Mouse (Mus musculus) liver, embryonic 14.5 days (tissue): Measurements from ENCODE around the gene Gmfb. TPM values are rescaled to one million over a fixed set of nuclear protein-coding genes. Genes with fewer than 3 reads are reported as not detected.

Experiments used
- ATAC-seq: fragments of 200-750 bp; cut with Nextera tagmentation; 2 replicates; pipeline ENCODE4 v1.8.0; 2017; ENCODE audit warnings: moderate number of reproducible peaks, mild to moderate bottlenecking, moderate library complexity; ENCODE audit not compliant: insufficient read depth
- DNase-seq, 3 experiments: peaks; one replicate each; pipeline ENCODE4 v3.0.0-alpha.2; 2012 to 2013; ENCODE audit warnings: low read depth in 3 of 3, low spot score in 3 of 3
- H3K27ac ChIP-seq: fragments of 300-500 bp; sonication (generic); 2 replicates; pipeline ENCODE4 v1.5.1; 2014; ENCODE audit warnings: moderate library complexity, mild to moderate bottlenecking, control low read depth, inconsistent platforms
- H3K27me3 ChIP-seq: fragments of 300-500 bp; sonication (generic); 2 replicates; pipeline ENCODE4 v1.6.1; 2014; ENCODE audit warnings: mild to moderate bottlenecking, low read length, moderate library complexity; ENCODE audit not compliant: control insufficient read depth, insufficient read depth
- H3K36me3 ChIP-seq: fragments of 300-500 bp; sonication (generic); replicated peaks from 2 replicates; pipeline ENCODE4 v1.6.1; 2014; ENCODE audit warnings: low read depth; ENCODE audit not compliant: control insufficient read depth, insufficient read depth
- H3K4me1 ChIP-seq, 2 experiments: fragments of 200-500 bp in 1 of 2; fragments of 300-500 bp in 1 of 2; sonication (generic) in 1 of 2; replicated peaks; 2 replicates each; pipeline ENCODE4 v1.6.1; 2012 to 2014; ENCODE audit warnings: antibody characterized with exemption in 1 of 2, inconsistent platforms in 1 of 2, low read length in 1 of 2; ENCODE audit not compliant: control insufficient read depth in 2 of 2, insufficient read depth in 2 of 2
- H3K4me2 ChIP-seq: fragments of 300-500 bp; sonication (generic); 2 replicates; pipeline ENCODE4 v1.6.1; 2014; ENCODE audit warnings: low read depth, mild to moderate bottlenecking, control low read depth, moderate library complexity
- H3K4me3 ChIP-seq, 2 experiments: fragments of 200-500 bp in 1 of 2; fragments of 300-500 bp in 1 of 2; sonication (generic) in 1 of 2; 2 replicates each; pipeline ENCODE4 v1.5.1; 2012 to 2014; ENCODE audit warnings: low read depth in 2 of 2, low read length in 2 of 2, mild to moderate bottlenecking in 2 of 2, control low read depth in 1 of 2, inconsistent platforms in 1 of 2, moderate library complexity in 1 of 2; ENCODE audit not compliant: insufficient read depth in 1 of 2
- H3K9ac ChIP-seq: fragments of 300-500 bp; sonication (generic); replicated peaks from 2 replicates; pipeline ENCODE4 v1.6.1; 2014; ENCODE audit warnings: mild to moderate bottlenecking, control low read depth, moderate library complexity
- H3K9me3 ChIP-seq: fragments of 300-500 bp; sonication (generic); 2 replicates; pipeline ENCODE4 v1.6.1; 2016; ENCODE audit warnings: low read length, mixed read lengths; ENCODE audit not compliant: control insufficient read depth
- CTCF ChIP-seq: IDR thresholded peaks from 2 replicates; pipeline ENCODE4 v1.5.1; 2016; ENCODE audit warnings: antibody characterized with exemption, low read depth, control low read depth
- EP300 ChIP-seq: IDR thresholded peaks from 2 replicates; pipeline ENCODE4 v1.6.1; 2016; ENCODE audit warnings: antibody characterized with exemption, low read depth
- WGBS: fragments of 180-500 bp; shearing (Covaris S2); extraction: QIAGEN DNeasy Blood & Tissue Kit; methylation state at CpG from one replicate; pipeline ENCODE4 v1.1.7; 2014; ENCODE audit not compliant: insufficient replicate concordance; 5-methylcytosine and 5-hydroxymethylcytosine counted together
- polyA plus RNA-seq, 2 experiments: library from polyadenylated mRNA; depleted of rRNA in 1 of 2; stranded (reverse) in 1 of 2; unstranded in 1 of 2; fragments of >200 nt; fragmentation: Nextera tagmentation in 1 of 2; extraction: Ambion mirVana in 1 of 2; gene quantifications; 2 replicates each; pipeline versions ENCODE4 v1.2.1 to v1.2.3; 2012 to 2014

Gmfb gene
- polyA plus RNA-seq, 2 experiments = 13.8 to 34.5 TPM

- Histone ChIP-seq H3K9me3 (no peaks in the 10 kb centered on the region), H3K4me2 (no peak overlapping the region), H3K4me1 (peaks cover 6 to 7% of the 10 kb centered on the region in 2 experiments), H3K9ac (no peak overlapping the region), H3K27ac (no peak overlapping the region), H3K4me3 (no peak overlapping the region), H3K36me3 (no peaks in the 10 kb centered on the region), H3K27me3 (no peaks in the 10 kb centered on the region)
- WGBS = 61% methylated on average over 1 of the region's 1 CpGs
- DNase-seq (no peak), ATAC-seq (no peak)
- no peak for TF ChIP-seq CTCF
- no peak for TF ChIP-seq EP300
Observed at GRCm38 (mm10) chr14:46803791-46804190, 18.3 kb downstream of the Gmfb start.

- H3K9ac ChIP-seq = no peak overlapping the region
- ATAC-seq (no peak), DNase-seq (no peak)
Observed at GRCm38 (mm10) chr14:46803259-46803658, 18.8 kb downstream of the Gmfb start.

GRCm38 (mm10) chr14:46800684-46801345, 21.2 kb downstream of the Gmfb start:
- H3K9me3 ChIP-seq = no peaks in the 10 kb centered on the region
- WGBS = 71% methylated on average over 3 of the region's 3 CpGs
- TF ChIP-seq CTCF (no peak), EP300 (no peak)
- no peak overlapping the region for H3K4me2 ChIP-seq
- no peak overlapping the region for H3K27ac ChIP-seq
- no peak overlapping the region for H3K4me3 ChIP-seq
- no peaks in the 10 kb centered on the region for H3K36me3 ChIP-seq
- peaks cover 6 to 7% of the 10 kb centered on the region in 2 experiments for H3K4me1 ChIP-seq
- H3K9ac ChIP-seq = no peak overlapping the region
- DNase-seq (no peak), ATAC-seq (no peak)
- no peaks in the 10 kb centered on the region for H3K27me3 ChIP-seq

More at GRCm38 (mm10) chr14:46803259-46803658, 18.8 kb downstream of the Gmfb start:
- Histone ChIP-seq H3K27me3 (no peaks in the 10 kb centered on the region), H3K4me1 (peaks cover 6 to 7% of the 10 kb centered on the region in 2 experiments), H3K4me3 (no peak overlapping the region), H3K9me3 (no peaks in the 10 kb centered on the region), H3K36me3 (no peaks in the 10 kb centered on the region), H3K27ac (no peak overlapping the region), H3K4me2 (no peak overlapping the region)
- 77% methylated on average over 4 of the region's 4 CpGs for WGBS
- TF ChIP-seq EP300 = no peak
- no peak for TF ChIP-seq CTCF

DNA sequence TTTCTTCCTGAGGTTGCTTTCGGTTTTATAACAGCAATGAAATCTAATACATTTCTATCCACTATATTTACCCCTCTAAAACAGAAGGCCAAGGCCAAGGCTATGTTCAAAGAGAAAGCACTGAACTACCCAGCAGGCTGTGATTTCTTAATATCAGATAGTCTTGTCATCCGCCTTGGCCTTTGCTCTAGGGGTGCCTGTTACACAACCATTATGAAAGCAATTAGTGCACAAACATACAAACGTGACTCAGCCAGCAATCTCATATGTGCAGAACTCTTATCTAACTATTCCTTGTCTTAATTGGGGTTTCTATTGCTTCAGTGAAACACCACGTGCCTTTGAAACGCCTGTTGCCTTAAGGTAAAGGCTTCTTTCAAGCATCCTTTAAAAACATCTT, 27.9 kb downstream of the Gmfb start:
- TF ChIP-seq CTCF (no peak), EP300 (no peak)
- peaks cover 10% of the 10 kb centered on the region in 2 experiments for H3K4me1 ChIP-seq
- no peak overlapping the region for H3K4me3 ChIP-seq
- no peaks in the 10 kb centered on the region for H3K9me3 ChIP-seq
- H3K27ac ChIP-seq = no peak overlapping the region
- no peaks in the 10 kb centered on the region for H3K27me3 ChIP-seq
- no peak for DNase-seq
- H3K9ac ChIP-seq = no peak overlapping the region
- 54% methylated on average over 5 of the region's 5 CpGs for WGBS
- ATAC-seq = no peak
- no peaks in the 10 kb centered on the region for H3K36me3 ChIP-seq
- no peak overlapping the region for H3K4me2 ChIP-seq

DNA sequence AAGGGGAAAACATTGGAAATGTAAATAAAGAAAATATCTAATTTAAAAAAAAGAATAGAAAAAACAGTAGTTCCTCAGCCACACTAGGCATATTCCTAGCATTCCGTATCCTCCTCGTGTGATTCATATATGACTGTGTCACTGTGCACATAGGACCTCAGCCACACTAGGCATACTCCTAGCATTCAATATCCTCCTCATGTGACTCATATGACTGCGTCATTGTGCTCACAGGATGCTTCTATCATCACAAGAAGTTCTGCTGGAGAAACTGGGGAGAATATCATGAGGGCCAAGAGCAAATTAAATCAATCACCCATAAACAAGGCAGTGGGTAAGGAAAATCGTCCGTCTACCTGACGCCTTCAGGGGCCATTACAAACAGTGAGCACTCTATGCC, 31.3 kb downstream of the Gmfb start:
- Histone ChIP-seq H3K27me3 (no peaks in the 10 kb centered on the region), H3K9ac (no peak overlapping the region), H3K4me3 (no peak overlapping the region), H3K4me2 (no peak overlapping the region), H3K4me1 (peaks cover 19 to 25% of the 10 kb centered on the region in 2 experiments), H3K36me3 (no peaks in the 10 kb centered on the region), H3K9me3 (no peaks in the 10 kb centered on the region), H3K27ac (no peak overlapping the region)
- DNase-seq (no peak), ATAC-seq (no peak)
- WGBS = 82% methylated on average over 6 of the region's 6 CpGs
- TF ChIP-seq EP300 (no peak), CTCF (no peak)
